Mouse (Mus musculus) heart, postnatal 0 days (tissue): Measurements from ENCODE around the gene Tarbp2.

ENCODE experiments used
- CTCF ChIP-seq: IDR thresholded peaks from 2 replicates; pipeline ENCODE4 v1.5.1; 2016; ENCODE audit warnings: antibody characterized with exemption, control low read depth, low read depth
- EP300 ChIP-seq: IDR thresholded peaks from 2 replicates; pipeline ENCODE4 v1.6.1; 2016; ENCODE audit warnings: antibody characterized with exemption, low read depth

- no peak for TF ChIP-seq EP300
- TF ChIP-seq CTCF, result no peak
Observed at GRCm38 (mm10) chr15:102516293-102516692, 1.7 kb upstream of the Tarbp2 start.
